In genomic region chr11:97399958-97400710, GRCm38 (mm10) we compare ENCODE assay signal across 7 mouse cellular contexts. TPM values are rescaled to one million over a fixed set of nuclear protein-coding genes. Genes with fewer than 3 reads are reported as not detected.
DNase-seq lines count a peak whose midpoint lies in the region; ATAC-seq lines count a peak whose summit lies in the region.

No protein-coding gene starts in this region.

- ATAC-seq in intestine, embryonic 14.5 days (replicated peaks; ENCODE audit: low FRiP score, low TSS enrichment, low read depth): peak; percentile 59; the same call in 1 of the 2 replicates

- no peaks in the 10 kb centered on the region for H3K9me3 ChIP-seq in intestine, embryonic 14.5 days (ENCODE audit: control insufficient read depth, low read length)
- H3K9me3 ChIP-seq in midbrain, embryonic 10.5 days (replicated peaks): no peaks in the 10 kb centered on the region

- DNase-seq in adrenal gland, adult 2 months: peak; percentile 89
- DNase-seq in embryo, embryonic 10.5 days (ENCODE audit: low spot score): peak; percentile 93
- peak; percentile 80 for DNase-seq in gastrocnemius, postnatal 25 days
- DNase-seq in intestine, embryonic 14.5 days (ENCODE audit: low spot score): peak; percentile 91
- peak; percentile 84 to 86 for DNase-seq in left cerebral cortex, postnatal 25 days (ENCODE audit: low spot score in 2 of 2)
- DNase-seq in midbrain, embryonic 10.5 days (ENCODE audit: low spot score): peak; percentile 87
- DNase-seq in right cerebral cortex, postnatal 36 days (ENCODE audit: low spot score in 2 of 2): peak; percentile 75 to 81

- intact Hi-C loops in left cerebral cortex, postnatal 25 days (cut with DNase I): loop anchor here (1.0 to 2.0 kb wide), 2 partner anchors 37 to 43 kb away; partner anchors contain the start of gene Socs7

- H3K27ac ChIP-seq in intestine, embryonic 14.5 days (ENCODE audit: low read depth): no peak overlapping the region
- peak overlapping the region; percentile 52; the same call in 1 of the 2 replicates for H3K27ac ChIP-seq in midbrain, embryonic 10.5 days (replicated peaks)

- H3K27me3 ChIP-seq in intestine, embryonic 14.5 days (replicated peaks; ENCODE audit: control insufficient read depth, insufficient read depth, low read length): no peaks in the 10 kb centered on the region
- peaks cover 44% of the 10 kb centered on the region for H3K27me3 ChIP-seq in midbrain, embryonic 10.5 days (ENCODE audit: low read depth, poor library complexity, severe bottlenecking)

- H3K36me3 ChIP-seq in intestine, embryonic 14.5 days (ENCODE audit: control insufficient read depth, insufficient read depth, low read length): peaks cover 11% of the 10 kb centered on the region
- peaks cover 16% of the 10 kb centered on the region for H3K36me3 ChIP-seq in midbrain, embryonic 10.5 days

- peak overlapping the region; percentile 52 for H3K4me2 ChIP-seq in intestine, embryonic 14.5 days (ENCODE audit: low read length)

- H3K4me3 ChIP-seq in intestine, embryonic 14.5 days (ENCODE audit: low read depth, low read length): peak overlapping the region; percentile 18
- H3K4me3 ChIP-seq in midbrain, embryonic 10.5 days: peak overlapping the region; percentile 50

- 0 out of 2 replicates have a peak overlapping the region, but pooled peaks have one; percentile 11 for H3K9ac ChIP-seq in intestine, embryonic 14.5 days (ENCODE audit: low read length)

- peaks cover 8% of the 10 kb centered on the region for H3K4me1 ChIP-seq in intestine, embryonic 14.5 days (replicated peaks; ENCODE audit: control insufficient read depth, insufficient read depth, low read length)
- peaks cover 42% of the 10 kb centered on the region for H3K4me1 ChIP-seq in midbrain, embryonic 10.5 days

- 3% methylated on average over 23 of the region's 23 CpGs for WGBS in intestine, embryonic 14.5 days
- 4% methylated on average over 23 of the region's 23 CpGs for whole genome bisulfite sequencing in midbrain, embryonic 10.5 days

RNA-seq across cellular contexts. Expression of gene Arhgap23, which starts 15.2 kb away (rescaled TPM):
- 10 to 100 TPM; 29.0 to 29.3 TPM for total RNA-seq in adrenal gland, adult 2 months (2021)
- polyA plus RNA-seq in adrenal gland, adult 2 months (2012; rRNA removed): 96.3 and 106 TPM in 2 replicates
- total RNA-seq in gastrocnemius, postnatal 25 days (2021): 1 to 10 TPM; 6.5 to 7.1 TPM
- polyA plus RNA-seq in intestine, embryonic 14.5 days (2014; fragmentation: Nextera tagmentation; extraction: Ambion mirVana): 5.0 and 5.1 TPM in 2 replicates
- 10 to 100 TPM; 63.8 to 66.5 TPM for total RNA-seq in left cerebral cortex, postnatal 25 days (2021)
- 1.9 and 2.3 TPM in 2 replicates for polyA plus RNA-seq in midbrain, embryonic 10.5 days (2016; fragmentation: Nextera tagmentation; extraction: Ambion mirVana)

RNA-seq across cellular contexts. Expression of gene Socs7, which starts 37.8 kb away (rescaled TPM):
- 10 to 100 TPM; 20.3 to 20.8 TPM for total RNA-seq in adrenal gland, adult 2 months (2021)
- 9.9 and 10.3 TPM in 2 replicates for polyA plus RNA-seq in adrenal gland, adult 2 months (2012; rRNA removed)
- 10 to 100 TPM; 38.9 to 39.2 TPM for total RNA-seq in gastrocnemius, postnatal 25 days (2021)
- 2.1 and 2.5 TPM in 2 replicates for polyA plus RNA-seq in intestine, embryonic 14.5 days (2014; fragmentation: Nextera tagmentation; extraction: Ambion mirVana)
- 10 to 100 TPM; 87.3 to 94.1 TPM for total RNA-seq in left cerebral cortex, postnatal 25 days (2021)
- polyA plus RNA-seq in midbrain, embryonic 10.5 days (2016; fragmentation: Nextera tagmentation; extraction: Ambion mirVana): 3.6 and 4.6 TPM in 2 replicates

RNA-seq across cellular contexts. Expression of gene Gpr179, which starts 48.3 kb away (rescaled TPM):
- total RNA-seq in adrenal gland, adult 2 months (2021): 1 to 10 TPM; 1.2 TPM
- 0.99 and 1.2 TPM in 2 replicates for polyA plus RNA-seq in adrenal gland, adult 2 months (2012; rRNA removed)
- total RNA-seq in gastrocnemius, postnatal 25 days (2021): under 1 TPM in 1 of 2 experiments, not detected in 1; 0.03 TPM
- 0.11 and 0.15 TPM in 2 replicates for polyA plus RNA-seq in intestine, embryonic 14.5 days (2014; fragmentation: Nextera tagmentation; extraction: Ambion mirVana)
- under 1 TPM; 0.18 to 0.43 TPM for total RNA-seq in left cerebral cortex, postnatal 25 days (2021)
- 0.05 and 0.09 TPM in 2 replicates for polyA plus RNA-seq in midbrain, embryonic 10.5 days (2016; fragmentation: Nextera tagmentation; extraction: Ambion mirVana)
